Mouse (Mus musculus) brain, embryonic 14.5 days (tissue): Measurements from ENCODE around the gene Pkp2. TPM values are rescaled to one million over a fixed set of nuclear protein-coding genes. Genes with fewer than 3 reads are reported as not detected.

Source experiments
- DNase-seq: peaks from one replicate; pipeline ENCODE4 v3.0.0-alpha.2; 2011; ENCODE audit warnings: low read depth
- CTCF ChIP-seq: fragments of 200-500 bp; IDR thresholded peaks from 2 replicates; pipeline ENCODE4 v1.5.1; 2012; ENCODE audit warnings: inconsistent platforms, mild to moderate bottlenecking, moderate library complexity, borderline replicate concordance; ENCODE audit not compliant: insufficient read depth, insufficient read length; ENCODE audit errors: extremely low read depth
- POLR2A ChIP-seq: fragments of 200-500 bp; IDR thresholded peaks from 2 replicates; pipeline ENCODE4 v1.6.1; 2012; ENCODE audit warnings: mild to moderate bottlenecking, inconsistent platforms, borderline replicate concordance; ENCODE audit not compliant: poor library complexity, insufficient read depth, insufficient read length, severe bottlenecking; ENCODE audit errors: extremely low read depth
- polyA plus RNA-seq: library from polyadenylated mRNA; depleted of rRNA; stranded (reverse); fragments of >200 nt; gene quantifications from 2 replicates; pipeline ENCODE4 v1.2.3, GENCODE M21; 2012; rRNA removed

Pkp2 gene
- polyA plus RNA-seq, 1 experiment, result 1.5 TPM

DNA sequence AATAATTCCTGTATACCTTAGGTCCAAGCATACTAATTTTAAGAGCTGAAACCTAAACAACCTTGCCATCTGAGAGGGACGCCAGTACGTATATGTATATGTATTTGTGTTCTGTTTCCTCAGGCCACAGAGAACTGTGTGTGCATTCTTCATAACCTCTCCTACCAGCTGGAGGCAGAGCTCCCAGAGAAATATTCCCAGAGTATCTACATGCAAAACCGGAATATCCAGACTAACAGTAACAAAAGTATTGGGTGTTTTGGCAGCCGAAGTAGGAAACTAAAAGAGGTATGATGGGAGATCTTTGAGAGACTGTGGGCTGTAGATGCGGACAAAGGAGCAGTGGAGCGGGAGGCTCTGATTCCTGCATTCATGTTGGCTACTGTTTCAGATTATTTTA is 48.4 kb downstream of the Pkp2 start:
- TF ChIP-seq POLR2A (no peak), CTCF (no peak)
- no peak for DNase-seq

DNA sequence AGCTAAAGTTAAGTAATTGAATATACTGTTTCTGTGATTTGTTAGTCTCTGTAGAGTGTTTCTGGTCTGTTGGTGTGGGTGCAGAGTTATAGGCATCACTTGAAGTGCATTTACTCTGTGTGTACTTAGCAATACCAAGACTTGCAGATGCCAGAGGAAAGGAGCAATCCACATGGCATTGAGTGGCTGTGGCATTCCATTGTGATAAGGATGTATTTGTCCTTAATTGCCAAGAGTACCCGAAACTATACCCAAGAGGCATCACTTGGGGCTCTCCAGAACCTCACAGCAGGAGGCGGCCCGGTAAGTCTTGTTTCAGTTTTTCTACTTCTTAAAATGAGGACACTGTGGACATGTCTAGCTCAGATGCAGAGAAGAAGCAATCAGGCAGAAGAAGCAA is 49.3 kb downstream of the Pkp2 start:
- TF ChIP-seq POLR2A (no peak), CTCF (no peak)
- no peak for DNase-seq

DNA sequence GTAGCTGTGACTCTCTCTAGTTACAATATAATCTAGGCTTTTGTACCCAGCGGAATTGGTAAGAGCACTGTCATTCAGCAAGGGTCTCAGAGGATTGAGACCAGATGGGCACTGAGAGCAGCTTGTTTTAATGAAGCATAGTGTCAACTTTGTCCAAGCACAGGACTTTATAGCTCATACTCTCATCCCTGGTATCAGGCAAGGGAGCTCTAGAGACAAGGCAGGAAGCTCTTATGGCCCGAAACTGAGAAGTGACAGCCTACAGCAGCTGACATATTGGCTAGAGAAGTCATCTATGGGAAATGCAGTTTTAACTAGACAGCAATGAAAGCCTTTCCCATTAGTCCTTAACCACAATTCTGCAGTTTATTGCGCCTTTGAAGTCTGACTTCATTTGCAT is 59.9 kb downstream of the Pkp2 start:
- TF ChIP-seq POLR2A (no peak), CTCF (no peak)
- DNase-seq, result peak; percentile 51

DNA sequence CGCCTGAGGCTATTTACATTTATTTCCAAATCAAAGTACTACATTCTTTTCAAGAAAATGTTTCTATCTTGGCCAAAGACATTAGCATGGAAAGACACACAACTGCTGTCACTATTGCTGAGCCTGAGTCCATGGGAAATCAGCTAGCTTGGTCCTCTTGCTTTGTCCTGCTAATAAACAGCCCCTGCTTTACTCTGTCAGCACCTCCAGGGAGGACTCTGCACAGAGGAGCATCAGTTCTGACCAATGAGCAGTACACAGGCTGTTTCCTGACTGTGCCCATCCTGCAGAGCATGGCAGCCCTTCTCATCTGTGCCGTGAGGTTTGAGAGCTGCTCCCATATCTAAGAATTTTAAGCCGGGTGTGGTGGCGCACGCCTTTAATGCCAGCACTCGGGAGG is 60.6 kb downstream of the Pkp2 start:
- TF ChIP-seq CTCF, result no peak
- TF ChIP-seq POLR2A, result no peak

DNA sequence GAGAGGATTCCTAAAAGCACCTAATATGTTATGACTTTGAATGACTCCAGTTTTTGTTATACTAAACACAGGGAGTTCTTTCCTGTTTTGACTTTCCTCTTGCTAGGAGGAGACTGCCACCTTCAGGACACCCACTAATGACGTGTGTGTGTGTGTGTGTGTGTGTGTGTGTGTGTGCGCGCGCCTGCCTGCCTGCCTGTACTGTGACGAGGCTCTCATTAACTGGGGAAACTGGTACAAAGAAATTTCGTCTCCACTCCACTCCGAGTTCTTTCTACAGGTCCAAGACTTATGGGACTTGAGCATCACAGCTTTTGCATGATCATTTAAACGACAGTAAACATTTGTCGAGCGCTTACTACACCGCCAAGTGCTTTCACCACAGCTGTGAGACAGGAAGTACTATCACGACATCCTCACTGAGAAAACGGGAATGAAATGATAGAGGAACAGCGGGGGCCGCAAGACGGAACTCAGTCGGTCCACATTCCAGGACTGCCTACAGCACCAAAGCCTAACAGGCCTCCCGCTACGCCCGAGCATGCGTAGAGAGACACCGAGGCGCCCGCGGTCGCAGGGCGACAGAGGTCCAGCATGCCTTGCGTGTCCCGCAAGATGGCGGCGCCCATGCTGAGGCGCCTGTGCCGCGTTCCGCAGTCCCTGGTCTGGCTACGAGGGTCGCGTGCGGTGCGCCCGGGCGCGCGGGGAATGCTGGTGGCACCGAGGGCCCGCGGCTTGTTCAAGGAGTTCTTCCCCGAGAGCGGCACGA is 89.4 kb downstream of the Pkp2 start, which contains the start of gene Yars2:
Yars2 (plus strand) TSS at position 597 of the 769 bp plus-strand sequence.
- DNase-seq, result peak; percentile 98
- TF ChIP-seq CTCF, result peak; percentile 55; the same call in 1 of the 2 replicates
- peak; percentile 95 for TF ChIP-seq POLR2A

More for the DNA sequence above, 60.6 kb downstream of the Pkp2 start:
- DNase-seq, result peak; percentile 35

DNA sequence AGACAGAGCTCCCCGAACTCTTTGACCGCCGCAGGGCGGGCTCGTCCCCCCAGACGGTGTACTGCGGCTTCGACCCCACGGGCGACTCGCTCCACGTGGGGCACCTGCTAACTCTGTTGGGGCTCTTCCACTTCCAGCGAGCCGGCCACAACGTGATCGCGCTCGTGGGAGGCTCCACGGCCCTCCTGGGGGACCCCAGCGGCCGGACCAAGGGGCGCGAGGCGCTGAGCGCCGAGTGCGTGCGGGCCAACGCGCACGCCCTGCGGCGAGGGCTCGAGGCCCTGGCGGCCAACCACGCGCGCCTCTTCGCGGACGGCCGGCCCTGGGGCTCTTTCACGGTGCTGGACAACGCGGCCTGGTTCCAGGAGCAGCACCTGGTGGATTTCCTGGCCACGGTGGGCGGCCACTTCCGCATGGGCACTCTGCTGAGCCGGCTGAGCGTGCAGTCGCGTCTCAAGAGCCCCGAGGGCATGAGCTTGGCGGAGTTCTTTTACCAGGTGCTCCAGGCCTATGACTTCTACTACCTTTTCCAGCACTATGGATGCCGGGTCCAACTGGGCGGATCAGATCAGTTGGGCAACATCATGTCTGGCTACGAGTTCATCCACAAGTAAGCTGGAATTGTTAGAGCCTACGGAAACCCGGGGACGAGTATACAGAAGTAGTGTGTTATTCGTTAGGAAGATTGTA is 90.2 kb downstream of the Pkp2 start:
- DNase-seq, result peak; percentile 58
- TF ChIP-seq CTCF, result no peak
- no peak for TF ChIP-seq POLR2A

DNA sequence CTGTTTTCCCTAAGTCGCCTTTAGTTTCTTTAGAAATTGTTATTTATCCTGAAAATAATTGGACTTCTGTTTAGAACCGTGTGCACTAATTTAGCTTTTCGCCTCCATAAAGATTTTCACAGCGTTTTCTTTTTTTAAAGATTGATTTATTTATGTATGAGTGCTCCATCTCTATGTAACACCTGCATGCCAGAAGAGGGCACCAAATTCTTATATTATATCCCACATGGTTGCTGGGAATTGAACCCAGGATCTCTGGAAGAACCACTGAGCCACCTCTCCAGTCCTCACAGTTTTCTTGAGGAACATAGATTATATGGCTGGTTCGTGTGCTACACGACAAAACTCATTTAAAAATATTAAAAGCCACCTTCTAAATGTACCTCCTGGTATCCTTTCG is 90.8 kb downstream of the Pkp2 start:
- peak; percentile 51 for DNase-seq
- TF ChIP-seq CTCF (no peak), POLR2A (no peak)

DNA sequence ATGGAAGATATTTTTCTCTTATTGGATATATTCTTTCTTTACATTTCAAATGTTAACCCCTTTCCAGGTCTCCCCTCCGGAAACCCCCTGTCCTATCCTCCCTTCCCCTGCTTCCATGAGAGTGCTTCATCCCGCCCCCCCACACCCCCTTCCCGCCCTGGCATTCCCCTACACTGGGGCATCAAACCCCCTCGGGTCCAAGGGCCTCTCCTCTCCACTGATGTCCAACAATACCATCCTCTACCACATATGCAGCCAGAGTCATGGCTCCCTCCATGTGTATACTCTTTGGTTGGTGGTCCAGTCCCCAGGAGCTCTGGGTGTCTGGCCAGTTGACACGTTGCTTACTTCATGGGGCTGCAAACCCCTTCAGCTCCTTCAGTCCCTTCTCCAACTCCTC is 98.2 kb downstream of the Pkp2 start:
- TF ChIP-seq POLR2A, result no peak
- TF ChIP-seq CTCF, result no peak
- DNase-seq, result no peak

Other genes with a start within 250 kb of the Pkp2 start
- gene Yars2, start 89.6 kb downstream of the Pkp2 start, polyA plus RNA-seq, result 21.3 and 29.8 TPM in 2 replicates
- gene Dnm1l, start 145.6 kb downstream of the Pkp2 start, polyA plus RNA-seq, result 62.1 and 81.2 TPM in 2 replicates